Mouse (Mus musculus) bone marrow, adult 2 months (tissue): ENCODE measurements around the gene Cdk13.

Experiments used
- CTCF ChIP-seq: fragments of 200-500 bp; IDR thresholded peaks from 2 replicates; pipeline ENCODE4 v1.5.1; 2011; ENCODE audit warnings: low read length, control low read depth; ENCODE audit not compliant: control insufficient read depth, insufficient read depth
- POLR2A ChIP-seq: fragments of 200-500 bp; IDR thresholded peaks from 2 replicates; pipeline ENCODE4 v1.6.1; 2011; ENCODE audit warnings: low read depth, mild to moderate bottlenecking, control low read depth, low read length, borderline replicate concordance; ENCODE audit not compliant: control insufficient read depth

GRCm38 (mm10) chr13:17667380-17667779 is 137.5 kb downstream of the Cdk13 start:
- TF ChIP-seq CTCF (no peak), POLR2A (no peak)
